Mouse (Mus musculus): ENCODE results near the gene Mdfi. TPM values are rescaled to one million over a fixed set of nuclear protein-coding genes. Genes with fewer than 3 reads are reported as not detected.

Gene Mdfi
- total and polyA plus RNA-seq, 2 experiments from 2014 or later: 1.6 to 21.4 TPM

DNA sequence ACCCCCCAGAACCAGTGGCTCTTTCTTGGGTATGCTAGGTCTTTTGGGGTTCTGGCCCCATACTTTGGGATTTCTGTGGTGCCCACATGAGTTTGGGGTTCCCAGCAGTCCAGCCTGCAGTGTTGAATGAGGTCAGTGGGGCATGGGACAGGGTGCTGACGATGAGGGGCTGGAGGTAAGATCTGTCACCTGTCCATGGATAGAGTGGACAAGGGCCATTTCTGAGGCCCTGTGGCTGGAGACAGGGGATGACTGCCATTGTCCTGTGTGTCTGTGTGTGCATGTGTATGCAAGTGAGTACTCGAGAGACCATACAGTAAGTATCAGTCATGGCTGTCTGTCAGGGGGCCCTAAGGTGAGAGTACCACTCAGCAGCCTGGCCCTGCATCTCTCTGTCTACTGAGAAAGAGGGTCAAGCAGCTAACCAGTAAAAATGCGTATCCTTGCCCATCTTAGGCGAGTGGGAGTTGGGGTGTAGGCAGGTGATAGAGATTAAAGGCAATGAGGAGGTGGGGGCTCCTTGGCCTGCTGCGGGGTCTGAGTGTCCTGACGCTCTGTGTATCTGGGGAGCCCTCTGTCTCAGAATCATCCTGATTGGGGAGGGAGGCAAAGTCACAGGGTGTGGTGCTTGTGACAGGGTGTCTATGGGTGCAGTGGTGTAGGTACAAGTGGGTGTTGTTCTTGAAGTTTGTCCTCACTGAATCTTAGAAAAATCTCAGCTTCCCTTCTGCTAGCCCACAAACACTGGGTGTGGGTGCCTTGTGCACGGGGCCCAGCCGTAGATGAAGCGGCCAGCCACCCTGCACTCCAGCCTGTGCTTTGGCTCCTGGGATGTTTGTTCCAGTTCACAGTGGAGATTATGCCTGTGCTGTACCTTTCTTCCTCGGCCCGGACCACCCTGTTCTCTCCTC is 64.8 kb downstream of the Mdfi start:
- DNase-seq (ENCODE audit: low spot score) (no peak), ATAC-seq (ENCODE audit: low FRiP score) (no peak)
- Histone ChIP-seq H3K27me3 (ENCODE audit: insufficient read depth, low read length) (no peaks in the 10 kb centered on the region), H3K4me1 (ENCODE audit: insufficient read depth, low read length) (no peaks in the 10 kb centered on the region), H3K4me3 (ENCODE audit: low read depth, low read length) (no peak overlapping the region), H3K27ac (ENCODE audit: low read depth, low read length) (no peak overlapping the region), H3K36me3 (ENCODE audit: insufficient read depth, low read length) (no peaks in the 10 kb centered on the region), H3K4me2 (ENCODE audit: low read depth, low read length, poor library complexity, severe bottlenecking) (no peak overlapping the region), H3K9ac (replicated peaks; ENCODE audit: low read length, poor library complexity, severe bottlenecking) (no peak overlapping the region), H3K9me3 (ENCODE audit: low read length) (0 out of 2 replicates have a peak, but pooled peaks cover 2% of the 10 kb centered on the region)
- no peak for TF ChIP-seq CTCF (IDR thresholded peaks at IDR 0.05)
- WGBS: 87% methylated on average over 11 of the region's 11 CpGs

DNA sequence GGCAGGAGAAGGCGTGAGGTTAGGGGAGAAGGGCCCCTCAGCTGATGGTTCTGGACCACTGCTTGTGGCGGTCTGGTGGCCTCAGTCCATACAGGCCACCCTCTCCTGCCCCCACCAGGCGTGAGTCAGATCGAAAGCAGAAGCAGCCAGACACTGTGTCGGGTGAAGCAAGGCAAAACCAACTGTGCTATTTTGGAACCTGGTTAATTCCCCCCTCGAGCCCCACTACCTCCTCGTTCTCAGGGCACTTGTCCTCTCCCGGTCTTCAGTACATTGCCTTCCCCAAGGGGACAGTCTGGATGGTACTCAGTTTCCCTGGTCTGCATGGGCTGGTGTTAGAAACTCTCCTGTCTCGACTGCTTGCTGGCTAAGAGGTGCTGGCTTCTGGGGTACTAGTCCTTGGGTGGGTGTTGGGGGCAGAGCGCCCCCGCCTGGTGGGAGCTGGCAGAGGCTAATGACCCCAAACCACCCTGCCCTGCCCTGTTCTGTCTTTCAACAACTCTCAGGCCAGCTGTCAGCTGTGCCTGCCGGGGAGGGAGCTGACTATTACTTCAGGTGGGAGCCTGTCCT is 65.7 kb downstream of the Mdfi start:
- 0 out of 2 replicates have a peak, but pooled peaks cover 2% of the 10 kb centered on the region for H3K9me3 ChIP-seq (ENCODE audit: low read length)
- ATAC-seq (ENCODE audit: low FRiP score) (no peak), DNase-seq (ENCODE audit: low spot score) (no peak)
- no peaks in the 10 kb centered on the region for H3K36me3 ChIP-seq (ENCODE audit: insufficient read depth, low read length)
- no peak overlapping the region for H3K9ac ChIP-seq (replicated peaks; ENCODE audit: low read length, poor library complexity, severe bottlenecking)
- H3K4me2 ChIP-seq (ENCODE audit: low read depth, low read length, poor library complexity, severe bottlenecking): no peak overlapping the region
- H3K4me3 ChIP-seq (ENCODE audit: low read depth, low read length): no peak overlapping the region
- 62% methylated on average over 12 of the region's 12 CpGs for WGBS
- H3K4me1 ChIP-seq (ENCODE audit: insufficient read depth, low read length): no peaks in the 10 kb centered on the region
- no peak overlapping the region for H3K27ac ChIP-seq (ENCODE audit: low read depth, low read length)
- TF ChIP-seq CTCF (IDR thresholded peaks at IDR 0.05): peak; percentile 17
- H3K27me3 ChIP-seq (ENCODE audit: insufficient read depth, low read length): no peaks in the 10 kb centered on the region

DNA sequence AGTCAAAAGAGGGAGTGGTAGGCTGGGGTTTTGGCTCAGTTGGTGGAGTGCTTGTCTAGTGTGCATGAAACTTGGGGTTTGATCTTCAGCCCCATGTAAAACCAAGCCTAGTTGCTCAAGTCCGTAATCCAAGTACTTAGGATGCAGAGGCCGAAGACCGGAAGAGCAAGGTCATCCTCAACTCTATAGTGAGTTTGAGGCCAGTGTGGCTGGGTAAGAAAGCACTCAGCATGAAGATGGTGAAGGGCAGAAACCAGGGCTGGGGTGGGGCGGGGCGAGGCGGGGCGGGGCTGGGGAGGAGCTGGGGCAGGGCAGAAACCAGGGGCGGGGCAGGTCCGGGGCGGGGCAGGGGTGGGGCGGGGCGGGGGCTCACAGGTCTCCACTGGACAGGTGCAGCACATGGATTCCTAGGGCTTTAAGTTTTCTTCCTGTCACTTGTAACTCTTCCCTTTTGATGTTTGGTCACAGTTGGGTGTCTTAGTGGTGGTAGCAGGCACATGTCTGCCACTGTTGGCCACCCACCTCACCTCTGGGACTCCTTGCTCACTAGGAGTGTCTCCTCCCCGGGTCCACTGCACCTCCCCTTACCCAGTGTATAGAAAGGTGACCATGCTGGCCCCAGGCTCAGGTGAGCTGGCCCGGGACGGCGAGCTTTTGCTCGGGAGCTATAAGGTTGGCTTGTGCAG is 66.9 kb downstream of the Mdfi start:
- Histone ChIP-seq H3K4me2 (ENCODE audit: low read depth, low read length, poor library complexity, severe bottlenecking) (no peak overlapping the region), H3K36me3 (ENCODE audit: insufficient read depth, low read length) (no peaks in the 10 kb centered on the region), H3K4me3 (ENCODE audit: low read depth, low read length) (no peak overlapping the region), H3K27ac (ENCODE audit: low read depth, low read length) (no peak overlapping the region), H3K4me1 (ENCODE audit: insufficient read depth, low read length) (no peaks in the 10 kb centered on the region), H3K27me3 (ENCODE audit: insufficient read depth, low read length) (no peaks in the 10 kb centered on the region), H3K9me3 (ENCODE audit: low read length) (0 out of 2 replicates have a peak, but pooled peaks cover 2% of the 10 kb centered on the region), H3K9ac (replicated peaks; ENCODE audit: low read length, poor library complexity, severe bottlenecking) (no peak overlapping the region)
- WGBS: 55% methylated on average over 15 of the region's 17 CpGs
- DNase-seq (ENCODE audit: low spot score) (no peak), ATAC-seq (ENCODE audit: low FRiP score) (no peak)
- no peak for TF ChIP-seq CTCF (IDR thresholded peaks at IDR 0.05)

DNA sequence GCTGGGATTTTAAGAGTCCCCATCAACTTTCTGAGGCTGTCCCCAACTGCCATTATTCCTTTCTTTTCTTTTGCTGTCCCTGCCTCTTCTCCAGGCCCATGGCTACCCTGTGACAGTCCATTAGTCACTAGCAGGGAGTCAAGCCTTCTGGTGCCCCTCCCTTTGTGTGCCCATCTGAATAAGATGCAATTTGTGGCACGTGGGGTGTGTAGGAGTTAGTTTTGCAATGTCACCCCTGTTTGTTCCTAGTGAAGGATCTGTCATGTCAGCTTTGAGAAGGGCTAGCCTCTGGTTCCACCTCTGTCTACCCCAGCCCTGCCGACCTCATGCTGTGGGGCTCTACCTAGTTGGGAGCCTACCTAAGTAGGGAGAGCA is 67.4 kb downstream of the Mdfi start:
- DNase-seq (ENCODE audit: low spot score) (no peak), ATAC-seq (ENCODE audit: low FRiP score) (no peak)
- Histone ChIP-seq H3K4me2 (ENCODE audit: low read depth, low read length, poor library complexity, severe bottlenecking) (no peak overlapping the region), H3K27ac (ENCODE audit: low read depth, low read length) (no peak overlapping the region), H3K4me1 (ENCODE audit: insufficient read depth, low read length) (no peaks in the 10 kb centered on the region), H3K36me3 (ENCODE audit: insufficient read depth, low read length) (no peaks in the 10 kb centered on the region), H3K27me3 (ENCODE audit: insufficient read depth, low read length) (no peaks in the 10 kb centered on the region), H3K9ac (replicated peaks; ENCODE audit: low read length, poor library complexity, severe bottlenecking) (no peak overlapping the region), H3K4me3 (ENCODE audit: low read depth, low read length) (no peak overlapping the region), H3K9me3 (ENCODE audit: low read length) (no peaks in the 10 kb centered on the region)
- WGBS: 69% methylated on average over 2 of the region's 2 CpGs
- no peak for TF ChIP-seq CTCF (IDR thresholded peaks at IDR 0.05)

DNA sequence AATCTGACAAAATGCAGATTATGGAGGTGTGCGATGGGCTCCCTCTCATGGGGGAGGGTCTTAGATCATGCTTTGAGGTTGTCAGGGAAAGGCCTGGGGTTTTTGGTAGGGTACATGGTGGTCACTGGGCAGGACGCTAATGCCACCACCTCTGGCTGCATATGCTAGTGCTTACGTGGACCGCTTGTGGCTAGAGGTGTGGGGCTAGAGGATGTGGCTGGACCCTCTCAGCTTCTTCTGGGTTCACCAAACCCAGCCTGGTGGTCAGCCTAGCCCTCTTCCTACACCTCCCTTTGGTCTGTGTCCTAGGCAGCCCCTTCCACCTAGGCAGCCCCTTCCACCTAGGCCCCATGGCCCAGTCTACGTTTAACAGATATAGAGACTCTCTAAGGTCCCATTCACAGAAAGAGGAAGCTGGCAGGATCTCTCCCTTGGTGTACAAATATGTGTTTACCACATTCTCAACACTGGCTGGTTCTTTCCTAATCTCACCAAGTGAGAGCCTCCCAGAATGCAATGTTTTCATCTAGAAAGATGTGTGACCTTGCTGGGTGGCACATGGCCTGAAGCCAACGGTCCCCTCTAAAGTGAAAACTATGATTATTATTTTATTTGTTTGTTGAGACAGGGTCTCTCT is 68.0 kb downstream of the Mdfi start:
- no peak overlapping the region for H3K4me3 ChIP-seq (ENCODE audit: low read depth, low read length)
- no peak for DNase-seq (ENCODE audit: low spot score)
- no peak overlapping the region for H3K27ac ChIP-seq (ENCODE audit: low read depth, low read length)
- no peak for ATAC-seq (ENCODE audit: low FRiP score)
- no peak for TF ChIP-seq CTCF (IDR thresholded peaks at IDR 0.05)
- H3K4me1 ChIP-seq (ENCODE audit: insufficient read depth, low read length): no peaks in the 10 kb centered on the region
- no peaks in the 10 kb centered on the region for H3K27me3 ChIP-seq (ENCODE audit: insufficient read depth, low read length)
- H3K9ac ChIP-seq (replicated peaks; ENCODE audit: low read length, poor library complexity, severe bottlenecking): no peak overlapping the region
- WGBS: 91% methylated on average over 6 of the region's 6 CpGs
- no peaks in the 10 kb centered on the region for H3K36me3 ChIP-seq (ENCODE audit: insufficient read depth, low read length)
- no peak overlapping the region for H3K4me2 ChIP-seq (ENCODE audit: low read depth, low read length, poor library complexity, severe bottlenecking)
- no peaks in the 10 kb centered on the region for H3K9me3 ChIP-seq (ENCODE audit: low read length)
